ENCODE assay signal across 12 mouse cellular contexts in the genomic region with DNA sequence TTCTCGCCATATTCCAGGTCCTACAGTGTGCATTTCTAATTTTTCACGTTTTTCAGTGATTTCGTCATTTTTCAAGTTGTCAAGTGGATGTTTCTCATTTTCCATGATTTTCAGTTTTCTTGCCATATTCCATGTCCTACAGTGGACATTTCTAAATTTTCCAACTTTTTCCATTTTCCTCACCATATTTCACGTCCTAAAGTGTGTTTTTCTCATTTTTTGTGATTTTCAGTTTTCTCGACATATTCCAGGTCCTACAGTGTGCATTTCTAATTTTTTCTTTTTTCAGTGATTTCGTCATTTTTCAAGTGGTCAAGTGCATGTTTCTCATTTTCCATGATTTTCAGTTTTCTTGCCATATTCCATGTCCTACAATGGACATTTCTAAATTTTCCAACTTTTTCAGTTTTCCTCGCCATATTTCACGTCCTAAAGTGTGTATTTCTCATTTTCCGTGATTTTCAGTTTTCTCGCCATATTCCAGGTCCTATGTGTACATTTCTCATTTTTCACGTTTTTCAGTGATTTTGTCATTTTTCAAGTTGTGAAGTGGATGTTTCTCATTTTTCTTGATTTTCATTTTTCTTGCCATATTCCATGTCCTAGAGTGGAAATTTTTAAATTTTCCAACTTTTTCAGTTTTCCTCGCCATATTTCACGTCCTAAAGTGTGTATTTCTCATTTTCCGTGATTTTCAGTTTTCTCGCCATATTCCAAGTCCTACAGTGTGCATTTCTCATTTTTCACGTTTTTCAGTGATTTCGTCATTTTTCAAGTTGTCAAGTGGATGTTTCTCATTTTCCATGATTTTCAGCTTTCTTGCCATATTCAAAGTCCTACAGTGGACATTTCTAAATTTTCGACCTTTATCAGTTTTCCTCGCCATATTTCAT. TPM values are rescaled to one million over a fixed set of nuclear protein-coding genes. Genes with fewer than 3 reads are reported as not detected.
DNase-seq lines count a peak whose midpoint lies in the region; ATAC-seq lines count a peak whose summit lies in the region.
"Not testable (repeated sequence)": the region's sequence is repeated elsewhere in the genome, so short reads cannot be mapped to it uniquely, and the experiment has no call there.
"Had no signal": no experiment of that assay in that cellular context is flagged by ENCODE, and none has a peak within 500 bp of the region (broad histone marks: within the 10 kb centered on the region; RNA-seq: fewer than 3 reads in every experiment).

No protein-coding gene starts in this region.

- H3K4me2 ChIP-seq in embryonic facial prominence, embryonic 12.5 days (replicated peaks); hindbrain, embryonic 16.5 days (ENCODE audit: low read length); neural tube, embryonic 11.5 days (ENCODE audit: low read depth): not testable (repeated sequence)

- not testable (repeated sequence) for H3K9ac ChIP-seq in embryonic facial prominence, embryonic 12.5 days; hindbrain, embryonic 16.5 days (ENCODE audit: low read depth, low read length); neural tube, embryonic 11.5 days (ENCODE audit: low read length)

- WGBS in embryonic facial prominence, embryonic 12.5 days: 76% methylated on average over 17 of the region's 19 CpGs
- 82% methylated on average over 11 of the region's 19 CpGs for WGBS in hindbrain, embryonic 16.5 days
- WGBS in neural tube, embryonic 11.5 days: 76% methylated on average over 11 of the region's 19 CpGs

- peak; percentile 68; the same call in 1 of the 2 replicates for ATAC-seq in embryonic facial prominence, embryonic 12.5 days (ENCODE audit: insufficient number of reproducible peaks, insufficient read depth, low FRiP score, low TSS enrichment)
- peak; percentile 69; the same call in 1 of the 2 replicates for ATAC-seq in hindbrain, embryonic 16.5 days
- ATAC-seq in neural tube, embryonic 11.5 days (ENCODE audit: insufficient read depth, low FRiP score, low TSS enrichment): peak; percentile 70

- intact Hi-C loops in gastrocnemius, postnatal 36 days (cut with DNase I): not testable (repeated sequence)

- not testable (repeated sequence) for H3K36me3 ChIP-seq in embryonic facial prominence, embryonic 12.5 days; hindbrain, embryonic 16.5 days (ENCODE audit: control insufficient read depth, insufficient read depth, low read length); neural tube, embryonic 11.5 days (ENCODE audit: control insufficient read depth, insufficient read depth, low read length)

- H3K27ac ChIP-seq in embryonic facial prominence, embryonic 12.5 days; hindbrain, embryonic 16.5 days (ENCODE audit: low read depth, low read length); neural tube, embryonic 11.5 days (ENCODE audit: low read depth, low read length): not testable (repeated sequence)

- H3K27me3 ChIP-seq in embryonic facial prominence, embryonic 12.5 days; hindbrain, embryonic 16.5 days (replicated peaks; ENCODE audit: control insufficient read depth, insufficient read depth, low read length); neural tube, embryonic 11.5 days (ENCODE audit: control insufficient read depth, insufficient read depth, low read length): not testable (repeated sequence)

- not testable (repeated sequence) for H3K9me3 ChIP-seq in embryonic facial prominence, embryonic 12.5 days; hindbrain, embryonic 16.5 days (ENCODE audit: control insufficient read depth, low read length); neural tube, embryonic 11.5 days (ENCODE audit: control insufficient read depth, low read length)

- not testable (repeated sequence) for H3K4me1 ChIP-seq in embryonic facial prominence, embryonic 12.5 days; hindbrain, embryonic 16.5 days (ENCODE audit: control insufficient read depth, insufficient read depth, low read depth, low read length); neural tube, embryonic 11.5 days (ENCODE audit: control insufficient read depth, insufficient read depth, low read length)

- H3K4me3 ChIP-seq in embryonic facial prominence, embryonic 12.5 days; hindbrain, embryonic 16.5 days (ENCODE audit: low read length); neural tube, embryonic 11.5 days (ENCODE audit: low read depth, low read length): not testable (repeated sequence)

- DNase-seq in adrenal gland, adult (ENCODE audit: inconsistent age in 2 of 2, low spot score in 1 of 2): peak; percentile 58 to 80
- peak; percentile 72 to 93 for DNase-seq in gastrocnemius, postnatal 36 days
- peak; percentile 16 for DNase-seq in layer of hippocampus, adult 9-11 months
- DNase-seq in lung, adult 18-20 months: peak; percentile 4 to 38
- not testable (repeated sequence) for DNase-seq in neural tube, embryonic 11.5 days (ENCODE audit: low spot score)
- DNase-seq in testis, postnatal 10 days (ENCODE audit: low spot score): peak; percentile 95

RNA-seq across cellular contexts. Expression of a gene that starts 2.9 kb away (rescaled TPM):
- not detected in 2 replicates for polyA plus RNA-seq in embryonic facial prominence, embryonic 12.5 days (2016; fragmentation: Nextera tagmentation; extraction: Ambion mirVana)
- total RNA-seq in gastrocnemius, postnatal 36 days (2021): under 1 TPM in 1 of 2 experiments, not detected in 1; 0.54 TPM
- not detected in 2 replicates for polyA plus RNA-seq in hindbrain, embryonic 16.5 days (2015; fragmentation: Nextera tagmentation; extraction: Ambion mirVana)
- polyA plus RNA-seq in neural tube, embryonic 11.5 days (2014; fragmentation: Nextera tagmentation; extraction: Ambion mirVana): not detected in 2 replicates
- polyA plus RNA-seq: C2C12; embryonic facial prominence, embryonic 14.5 days had no signal

RNA-seq across cellular contexts. Expression of a gene that starts 3.3 kb away (rescaled TPM):
- 0.26 TPM in 1 of 2 replicates, not detected in the other for polyA plus RNA-seq in embryonic facial prominence, embryonic 12.5 days (2016; fragmentation: Nextera tagmentation; extraction: Ambion mirVana)
- not detected for total RNA-seq in gastrocnemius, postnatal 36 days (2021)
- polyA plus RNA-seq in hindbrain, embryonic 16.5 days (2015; fragmentation: Nextera tagmentation; extraction: Ambion mirVana): 0.39 and 0.56 TPM in 2 replicates
- polyA plus RNA-seq in neural tube, embryonic 11.5 days (2014; fragmentation: Nextera tagmentation; extraction: Ambion mirVana): 1.3 and 1.4 TPM in 2 replicates
- polyA plus RNA-seq: activated CD4-positive, CD25-positive, alpha-beta regulatory T cell, adult 4 months; C2C12; embryonic facial prominence, embryonic 14.5 days; neural tube, embryonic 15.5 days had no signal

RNA-seq across cellular contexts. Expression of a gene that starts 4.6 kb away (rescaled TPM):
- not detected in 2 replicates for polyA plus RNA-seq in embryonic facial prominence, embryonic 12.5 days (2016; fragmentation: Nextera tagmentation; extraction: Ambion mirVana)
- not detected for total RNA-seq in gastrocnemius, postnatal 36 days (2021)
- not detected in 2 replicates for polyA plus RNA-seq in hindbrain, embryonic 16.5 days (2015; fragmentation: Nextera tagmentation; extraction: Ambion mirVana)
- polyA plus RNA-seq in neural tube, embryonic 11.5 days (2014; fragmentation: Nextera tagmentation; extraction: Ambion mirVana): not detected in 2 replicates
- polyA plus RNA-seq: activated CD4-positive, CD25-positive, alpha-beta regulatory T cell, adult 4 months; C2C12; embryonic facial prominence, embryonic 14.5 days; neural tube, embryonic 15.5 days had no signal

RNA-seq across cellular contexts. Expression of a gene that starts 5.1 kb away (rescaled TPM):
- polyA plus RNA-seq in embryonic facial prominence, embryonic 12.5 days (2016; fragmentation: Nextera tagmentation; extraction: Ambion mirVana): not detected in 2 replicates
- total RNA-seq in gastrocnemius, postnatal 36 days (2021): not detected
- 0.25 and 0.41 TPM in 2 replicates for polyA plus RNA-seq in hindbrain, embryonic 16.5 days (2015; fragmentation: Nextera tagmentation; extraction: Ambion mirVana)
- polyA plus RNA-seq in neural tube, embryonic 11.5 days (2014; fragmentation: Nextera tagmentation; extraction: Ambion mirVana): 0.38 and 0.50 TPM in 2 replicates
- polyA plus RNA-seq: C2C12; embryonic facial prominence, embryonic 14.5 days had no signal

RNA-seq across cellular contexts. Expression of a gene that starts 7.1 kb away (rescaled TPM):
- polyA plus RNA-seq in embryonic facial prominence, embryonic 12.5 days (2016; fragmentation: Nextera tagmentation; extraction: Ambion mirVana): not detected in 2 replicates
- total RNA-seq in gastrocnemius, postnatal 36 days (2021): not detected
- not detected in 2 replicates for polyA plus RNA-seq in hindbrain, embryonic 16.5 days (2015; fragmentation: Nextera tagmentation; extraction: Ambion mirVana)
- not detected in 2 replicates for polyA plus RNA-seq in neural tube, embryonic 11.5 days (2014; fragmentation: Nextera tagmentation; extraction: Ambion mirVana)
- polyA plus RNA-seq: C2C12; embryonic facial prominence, embryonic 14.5 days had no signal
